Mouse (Mus musculus) fibroblast of lung, adult 2 months (primary cell): ENCODE results near the gene Fam186a.
"Not testable (repeated sequence)": the region's sequence is repeated elsewhere in the genome, so short reads cannot be mapped to it uniquely, and the experiment has no call there.

Experiments used
- DNase-seq: peaks from one replicate; pipeline ENCODE4 v3.0.0-alpha.2; 2011; ENCODE audit warnings: low read depth

The Fam186a gene

DNA sequence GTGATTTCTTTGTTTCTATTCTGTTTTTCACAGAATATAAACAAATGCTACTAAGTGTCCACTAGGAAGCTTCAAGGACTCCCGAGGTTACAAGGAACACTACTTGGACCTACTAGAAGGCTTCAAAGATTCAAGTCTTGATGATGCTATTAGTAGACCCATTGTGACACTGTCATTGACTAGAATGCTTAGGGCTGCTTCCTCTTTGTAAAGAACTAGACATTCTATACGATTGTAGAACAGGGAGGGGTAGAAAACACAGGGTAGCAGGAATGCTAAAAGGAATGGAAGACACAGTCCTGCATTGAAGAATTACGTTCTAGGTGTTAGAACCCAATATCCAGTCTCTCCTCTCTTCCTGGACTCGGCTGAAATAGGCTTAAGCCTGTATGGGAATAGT is at the start of gene Fam186a:
TSS of gene Fam186a (minus strand) at position 101 of the 400 bp plus-strand sequence.
- no peak for DNase-seq

DNA sequence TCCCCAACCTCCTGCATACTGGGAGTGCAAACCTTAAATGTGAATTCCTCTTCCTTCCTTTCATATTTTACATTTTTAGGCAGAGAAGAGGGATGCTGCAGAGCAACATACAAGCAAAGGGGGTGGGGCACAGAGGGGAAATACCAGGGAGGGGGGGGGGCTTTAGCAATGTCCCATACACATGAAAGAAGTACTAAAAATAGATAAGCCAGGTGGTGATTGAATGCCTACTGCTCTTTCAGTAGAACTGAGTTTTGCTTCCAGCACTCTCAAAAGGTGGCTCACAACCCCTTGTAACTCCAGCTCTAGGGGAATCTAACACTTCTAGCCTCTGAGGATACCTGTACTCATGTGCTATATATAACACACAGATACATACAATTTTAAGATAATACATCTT is 39.3 kb upstream of the Fam186a start:
- DNase-seq, result no peak

DNA sequence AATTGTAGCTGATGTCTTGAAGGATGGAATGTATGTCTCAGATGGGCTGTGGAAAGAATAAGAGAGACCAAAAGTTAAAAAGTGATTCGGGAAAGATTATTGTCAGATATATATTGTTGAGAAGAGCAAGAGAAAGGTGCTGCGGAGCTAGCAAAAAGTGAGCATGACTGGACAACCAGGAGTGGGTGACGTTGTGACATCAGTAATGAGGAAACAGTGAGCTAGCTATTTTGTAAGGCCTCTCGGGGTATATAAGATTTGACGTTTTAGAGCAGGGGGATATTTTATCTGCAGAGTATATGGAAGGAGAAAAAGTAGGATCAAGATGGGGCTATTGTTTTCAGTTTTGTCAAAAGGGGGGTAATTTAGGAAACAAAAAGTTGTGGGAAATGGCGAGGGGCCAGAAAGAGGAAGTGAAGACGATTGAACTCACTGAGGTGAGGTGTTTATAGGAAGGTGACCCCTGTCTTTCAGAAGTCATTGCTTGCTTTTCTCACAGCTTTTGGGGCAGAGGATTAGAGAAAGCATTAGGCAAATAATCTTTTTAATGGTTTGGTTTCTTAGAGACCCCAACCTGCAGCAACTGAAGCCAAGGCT is 37.9 kb upstream of the Fam186a start:
- no peak for DNase-seq

DNA sequence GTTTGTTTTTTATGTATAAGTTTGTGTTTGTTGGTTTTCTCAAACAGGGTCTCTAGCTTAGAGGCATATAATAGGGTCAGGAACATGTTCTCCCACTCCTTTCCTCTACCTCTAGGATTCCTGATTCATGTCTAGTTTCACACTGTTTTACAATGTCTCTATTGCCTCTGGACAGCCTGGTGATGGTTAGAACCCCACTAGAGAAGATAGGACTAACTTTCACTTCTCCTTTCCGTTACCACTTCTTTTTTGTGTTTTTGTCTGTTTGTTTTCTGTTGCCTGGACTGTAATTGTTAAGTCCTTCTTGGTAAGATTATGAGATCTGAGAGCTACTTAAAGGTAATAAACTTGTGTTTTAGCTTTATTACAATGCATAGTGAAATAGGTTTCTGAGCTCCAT is 32.5 kb upstream of the Fam186a start:
- DNase-seq, result no peak

DNA sequence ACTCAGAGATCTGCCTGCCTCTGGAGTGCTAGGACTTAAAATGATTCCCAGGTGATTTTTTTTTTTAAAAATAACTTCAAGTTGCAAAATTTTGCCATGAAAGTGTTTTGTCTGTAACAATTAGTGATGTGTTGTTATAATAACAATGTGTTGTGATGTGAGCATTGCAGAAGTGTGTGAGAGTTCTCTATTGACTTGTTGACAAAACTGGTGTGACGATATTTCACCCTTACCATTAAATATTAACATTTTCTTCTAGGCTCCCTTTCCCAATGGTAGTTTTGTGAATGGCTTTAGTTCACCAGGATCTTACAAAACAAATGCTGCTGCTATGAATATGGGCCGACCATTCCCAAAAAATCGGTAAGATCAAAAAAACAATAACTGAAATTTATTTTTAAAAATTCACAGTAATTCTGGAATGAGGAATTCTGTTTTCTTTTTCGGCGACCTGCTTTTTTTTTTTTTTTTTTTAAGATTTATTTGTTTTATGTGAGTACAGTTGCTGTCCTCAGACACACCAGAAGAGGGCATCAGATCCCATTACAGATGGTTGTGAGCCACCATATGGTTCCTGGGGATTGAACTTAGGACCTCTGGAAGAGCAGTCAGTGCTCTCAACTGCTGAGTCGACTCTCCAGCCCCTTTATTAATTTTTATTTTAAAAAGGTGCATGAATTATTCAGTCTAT is 30.4 kb upstream of the Fam186a start:
- no peak for DNase-seq

DNA sequence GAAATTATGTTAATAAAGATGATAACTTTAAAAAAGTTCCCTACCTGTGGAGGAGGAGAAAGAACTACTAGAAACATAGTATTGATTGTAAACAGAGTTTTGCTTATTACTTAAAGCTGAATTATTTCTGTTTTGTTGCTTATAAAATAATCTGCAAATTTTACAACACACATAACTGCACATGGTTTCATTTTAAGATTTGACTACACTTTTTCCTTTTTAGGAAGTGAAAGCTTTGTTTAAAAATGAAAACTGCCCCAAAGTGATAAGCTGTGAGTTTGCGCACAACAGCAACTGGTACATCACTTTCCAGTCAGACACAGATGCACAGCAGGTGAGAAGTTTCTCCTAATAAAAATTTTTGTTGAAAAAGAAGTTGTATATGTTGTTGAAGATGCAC is 26.2 kb upstream of the Fam186a start:
- no peak for DNase-seq

DNA sequence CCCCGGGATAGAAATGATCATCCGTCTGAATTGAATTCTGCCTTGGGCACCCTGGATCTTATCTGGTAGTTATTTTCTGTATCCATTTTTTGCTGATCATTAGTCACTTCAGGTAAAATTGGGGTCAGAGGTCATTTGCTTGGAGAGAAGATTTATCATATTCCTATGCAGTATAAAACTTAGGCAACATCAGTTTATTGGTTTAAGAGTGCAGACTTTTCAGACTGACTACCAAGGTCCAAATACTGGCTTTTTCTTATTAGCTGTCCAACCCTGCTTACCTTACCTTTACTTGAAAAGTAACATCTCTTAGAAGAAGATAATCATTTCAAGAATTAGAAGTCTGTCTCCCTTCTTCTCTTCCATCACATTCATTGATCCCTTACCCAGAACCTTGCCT is 12.9 kb upstream of the Fam186a start:
- DNase-seq, result no peak

DNA sequence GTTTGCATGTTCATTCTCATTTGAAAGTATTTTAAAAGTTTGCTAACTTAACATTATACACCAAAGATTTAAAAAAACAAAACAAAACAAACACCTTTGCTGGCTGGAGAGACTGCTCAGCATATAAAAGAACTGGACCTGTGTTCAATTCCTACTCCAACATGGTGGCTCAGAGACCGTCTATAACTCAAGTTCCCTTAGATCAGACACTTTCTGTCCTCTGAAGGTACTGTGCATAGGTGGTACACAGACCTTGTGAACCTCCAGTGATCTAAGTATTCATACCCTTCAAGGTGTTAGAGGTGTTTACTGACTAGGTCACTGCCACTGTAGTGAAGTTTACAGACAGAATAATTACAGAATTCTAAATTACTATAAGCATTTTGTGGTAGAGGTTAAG is 12.4 kb upstream of the Fam186a start:
- no peak for DNase-seq

DNA sequence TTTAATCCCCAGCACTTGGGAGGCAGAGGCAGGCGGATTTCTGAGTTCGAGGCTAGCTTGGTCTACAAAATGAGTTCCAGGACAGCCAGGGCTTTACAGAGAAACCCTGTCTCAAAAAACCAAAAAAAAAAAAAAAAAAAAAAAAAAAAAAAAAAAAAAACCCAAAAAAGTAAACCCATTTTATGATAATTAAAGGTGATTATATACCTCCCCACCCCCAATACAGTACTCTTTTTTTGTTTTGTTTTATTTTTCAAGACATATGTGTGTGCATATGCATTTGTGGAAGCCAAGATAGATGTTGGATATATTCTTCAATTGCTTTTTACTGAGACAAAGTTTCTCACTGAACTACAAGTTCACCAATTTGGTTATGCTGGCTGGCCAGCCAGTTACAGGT is 9.3 kb upstream of the Fam186a start:
- DNase-seq, result not testable (repeated sequence)

DNA sequence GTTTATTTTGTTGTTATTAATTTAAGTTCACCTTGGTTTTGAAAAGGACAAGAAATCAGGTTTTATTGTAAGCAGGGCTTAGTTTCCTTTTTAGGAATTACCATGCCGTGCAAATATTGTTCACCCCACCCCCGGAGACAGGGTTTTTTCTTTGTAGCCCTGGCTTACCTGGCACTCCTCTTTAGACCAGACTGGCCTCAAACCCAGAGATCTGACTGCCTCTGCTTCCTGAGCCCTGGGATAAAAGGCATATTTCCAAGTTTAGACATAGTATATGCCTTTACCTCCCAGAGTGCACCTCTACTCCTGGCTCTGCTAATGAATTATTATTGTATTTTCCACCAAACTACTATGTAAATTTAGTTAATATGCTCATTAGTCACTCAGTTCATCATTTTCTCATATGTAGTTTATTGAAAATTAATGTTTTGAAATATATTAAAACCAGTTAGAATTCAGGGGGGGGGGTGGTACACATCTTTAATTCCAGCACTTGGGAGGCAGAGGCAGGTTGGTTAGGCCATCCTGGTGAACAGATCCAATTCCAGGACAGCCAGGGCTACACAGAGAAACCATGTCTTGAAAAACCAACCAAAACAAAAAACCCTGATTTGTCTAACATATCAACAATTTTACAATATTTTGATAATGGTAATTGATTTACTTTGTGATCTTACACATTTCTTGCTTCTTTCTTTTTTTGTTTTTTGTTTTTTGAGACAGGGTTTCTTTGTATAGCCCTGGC is 7.8 kb upstream of the Fam186a start:
- DNase-seq, result no peak

DNA sequence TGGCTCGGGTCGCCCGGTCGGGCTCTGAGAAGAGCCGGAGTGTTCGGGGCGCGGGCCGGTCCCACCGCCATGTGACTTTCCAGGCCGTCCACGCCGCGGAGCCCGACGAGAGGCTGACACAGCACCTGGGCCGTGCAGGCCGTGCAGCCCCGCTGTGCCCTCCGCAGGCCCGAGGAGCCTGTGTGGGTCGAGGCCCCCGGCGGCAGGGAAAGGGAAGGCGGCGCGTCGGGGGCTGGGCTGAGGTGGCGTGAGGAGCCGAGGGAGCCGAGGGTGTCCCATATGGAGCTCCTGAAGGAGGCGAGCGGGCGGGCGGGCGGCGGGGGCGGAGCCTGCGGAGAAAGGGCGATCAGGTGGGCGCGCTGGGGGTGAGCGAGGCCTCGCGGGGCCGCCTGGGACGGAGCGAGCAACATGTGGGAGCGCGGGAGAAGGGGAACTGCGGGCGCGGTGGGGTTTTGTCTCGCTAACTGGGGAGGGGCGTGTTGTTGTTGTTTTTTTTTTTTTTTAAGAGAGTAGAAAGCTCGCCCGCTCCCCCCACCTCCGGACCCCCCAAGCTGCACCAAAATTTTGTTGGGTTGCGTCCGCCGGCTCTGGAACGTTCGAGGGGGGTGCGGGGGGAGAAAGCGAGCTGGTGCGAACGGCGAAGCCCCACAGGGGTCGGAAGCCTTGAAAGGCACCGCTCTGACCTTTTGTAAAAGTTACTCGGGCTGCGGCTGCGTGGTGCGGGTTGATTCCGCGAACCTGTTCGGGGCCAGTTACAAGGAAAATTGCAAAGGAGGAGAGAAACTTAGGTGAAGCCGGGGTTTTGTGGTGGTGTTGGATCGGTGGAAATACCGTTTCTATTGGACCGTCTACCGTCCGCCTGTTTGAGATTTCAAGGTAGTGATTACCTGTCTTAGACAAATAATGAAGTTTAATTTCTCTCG is 6.4 kb upstream of the Fam186a start:
- DNase-seq, result peak; percentile 6

DNA sequence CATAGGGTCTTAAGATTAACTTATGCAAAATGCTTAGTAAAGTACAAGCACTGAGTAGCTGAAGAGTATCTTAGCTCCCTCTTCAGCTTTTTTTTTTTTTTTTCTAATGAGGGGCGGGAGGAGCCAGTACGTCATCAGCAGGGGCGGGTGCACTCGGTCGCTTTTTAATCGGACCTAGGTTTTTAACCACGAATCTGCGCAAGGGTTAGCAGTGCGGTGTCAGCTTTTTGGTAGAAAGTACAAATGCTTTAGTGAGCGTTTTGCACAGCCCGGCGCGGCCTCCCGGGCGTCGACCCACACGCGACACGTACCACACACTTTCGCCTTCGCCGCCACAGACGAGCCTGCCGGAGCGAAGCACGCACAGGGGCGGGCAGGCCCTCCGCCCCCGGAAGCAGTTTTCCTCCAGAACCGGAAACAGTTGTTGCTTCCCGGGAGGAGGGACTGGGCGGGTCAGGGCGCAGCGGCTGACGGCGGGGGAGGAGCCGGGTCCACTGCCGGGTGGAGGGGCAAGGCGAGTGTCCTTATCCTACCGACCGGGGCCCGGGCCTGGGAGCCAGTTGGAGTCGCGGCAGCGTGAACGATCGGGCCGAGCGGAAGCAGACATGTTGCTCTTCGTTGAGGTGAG is 5.6 kb upstream of the Fam186a start:
- peak; percentile 87 for DNase-seq

DNA sequence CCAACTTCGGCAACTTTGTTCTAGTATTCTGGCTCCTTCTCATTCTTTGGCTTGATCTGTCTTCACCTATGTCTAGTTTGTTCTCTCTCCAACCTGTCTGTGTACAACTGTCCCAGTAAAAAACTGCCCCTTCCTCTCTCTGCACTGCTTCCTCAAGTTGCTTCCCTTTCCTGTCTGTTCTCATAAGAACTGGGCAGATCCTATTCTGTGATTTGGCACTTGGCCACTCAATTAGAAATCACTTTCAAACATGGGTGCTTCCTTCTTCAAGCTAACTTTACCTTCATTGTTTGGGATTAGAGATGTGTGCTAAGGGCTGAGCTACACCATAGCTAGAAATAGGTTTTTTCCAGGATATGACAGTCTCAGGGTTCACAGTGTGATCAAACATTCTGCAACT is 3.7 kb upstream of the Fam186a start:
- DNase-seq, result no peak

DNA sequence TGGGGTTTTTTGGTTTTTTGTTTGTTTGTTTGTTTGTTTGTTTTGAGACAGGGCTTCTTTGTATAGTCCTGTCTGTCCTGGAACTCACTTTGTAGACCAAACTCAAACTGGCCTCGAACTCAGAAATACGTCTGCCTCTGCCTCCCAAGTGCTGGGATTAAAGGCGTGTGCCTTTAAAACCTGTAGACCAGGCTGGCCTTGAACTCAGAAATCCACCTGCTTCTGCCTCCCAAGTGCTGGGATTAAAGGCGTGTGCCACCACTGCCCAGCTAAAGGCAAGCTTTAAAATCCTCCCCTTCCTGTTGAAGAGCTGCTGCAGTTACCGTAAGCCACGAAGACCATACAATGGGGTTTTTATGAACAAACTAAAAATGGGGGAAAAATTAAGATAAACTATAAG is 2.9 kb upstream of the Fam186a start, which contains the start of gene Larp4:
TSS of gene Larp4 (plus strand) at position 301 of the 400 bp plus-strand sequence.
- not testable (repeated sequence) for DNase-seq

DNA sequence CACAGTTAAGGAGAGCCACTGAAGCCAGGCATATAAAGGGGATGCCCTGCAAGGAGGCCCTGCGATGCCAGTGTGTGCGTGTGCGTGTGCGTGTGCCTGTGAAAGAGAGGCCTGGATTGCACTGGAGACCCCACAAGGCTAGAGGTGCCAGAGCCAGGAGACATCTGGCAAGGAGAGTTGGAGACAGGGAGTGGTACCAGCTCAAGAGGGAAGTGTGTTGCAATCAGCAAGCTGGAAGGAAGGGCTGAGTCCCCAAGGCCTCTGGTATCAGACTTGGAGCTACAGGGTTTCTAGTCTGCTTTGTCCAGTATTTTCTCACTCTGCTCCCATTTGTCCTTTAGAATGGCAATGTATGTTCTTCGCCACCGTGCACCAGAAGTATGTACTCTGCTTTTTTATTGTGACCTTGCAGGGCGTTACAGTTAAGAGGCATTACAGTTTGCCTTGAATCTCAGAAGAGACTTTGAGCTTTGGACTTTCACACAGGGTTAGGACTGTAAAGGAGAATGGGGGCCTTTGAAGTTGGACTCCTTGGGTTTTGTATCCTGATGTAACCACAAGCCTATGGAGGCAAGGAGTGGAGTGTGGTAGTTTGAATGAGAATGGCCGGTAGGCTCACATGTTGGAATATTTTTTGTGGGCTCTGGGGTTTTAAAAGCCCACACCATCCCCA is 1.6 kb downstream of the Fam186a start:
- DNase-seq, result peak; percentile 44

DNA sequence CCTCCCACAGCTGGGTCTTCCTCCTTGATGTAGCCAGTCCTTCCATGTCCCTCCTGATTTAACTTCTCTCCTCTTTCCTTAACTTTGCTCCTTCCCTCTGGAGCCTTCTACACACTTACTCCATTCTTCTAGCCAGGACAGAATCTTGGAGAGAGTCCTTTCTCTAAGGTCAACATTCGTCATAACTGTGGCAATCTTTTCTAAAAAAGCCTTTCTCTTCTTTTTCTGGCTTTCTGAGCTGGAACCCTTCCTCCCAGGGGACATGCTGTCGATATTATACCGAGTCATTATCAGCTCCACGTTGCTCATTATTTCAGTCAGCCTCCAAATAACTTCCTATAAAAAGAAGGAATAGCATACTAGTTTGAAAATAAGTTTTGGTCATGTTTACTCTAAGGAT is 11.5 kb downstream of the Fam186a start:
- DNase-seq, result no peak

DNA sequence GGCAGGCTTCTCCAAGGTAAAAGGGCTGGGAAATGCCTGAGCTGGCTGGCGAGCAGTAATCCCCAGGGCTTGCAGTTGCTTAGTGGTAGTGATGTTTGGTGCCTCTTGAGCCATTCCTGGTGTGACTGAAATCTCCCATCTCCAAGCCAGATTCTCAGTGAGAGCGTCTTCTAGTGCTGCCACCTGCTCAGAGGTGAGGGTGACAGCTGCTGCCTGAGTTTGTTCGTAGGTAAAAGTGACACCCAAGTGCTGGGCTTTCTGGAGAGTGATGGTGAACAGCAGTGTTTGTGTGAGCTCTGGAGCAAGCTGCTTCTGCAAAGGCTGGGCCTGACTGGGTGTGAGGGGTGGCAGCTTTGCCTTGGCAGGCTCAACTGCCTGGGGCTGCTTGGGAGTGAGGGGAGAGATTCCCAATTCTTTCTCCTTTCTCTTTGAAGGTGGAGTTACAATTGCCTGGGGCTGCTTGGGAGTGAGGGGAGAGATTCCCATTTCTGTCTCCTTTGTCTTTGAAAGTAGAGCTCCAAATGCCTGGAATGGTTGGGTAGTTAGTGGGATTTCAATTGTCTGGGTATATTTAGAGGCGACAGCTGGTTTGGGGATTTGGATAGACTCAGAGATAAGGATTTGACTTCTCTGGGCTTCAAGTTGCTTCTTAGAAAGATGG is 25.8 kb downstream of the Fam186a start:
- no peak for DNase-seq

DNA sequence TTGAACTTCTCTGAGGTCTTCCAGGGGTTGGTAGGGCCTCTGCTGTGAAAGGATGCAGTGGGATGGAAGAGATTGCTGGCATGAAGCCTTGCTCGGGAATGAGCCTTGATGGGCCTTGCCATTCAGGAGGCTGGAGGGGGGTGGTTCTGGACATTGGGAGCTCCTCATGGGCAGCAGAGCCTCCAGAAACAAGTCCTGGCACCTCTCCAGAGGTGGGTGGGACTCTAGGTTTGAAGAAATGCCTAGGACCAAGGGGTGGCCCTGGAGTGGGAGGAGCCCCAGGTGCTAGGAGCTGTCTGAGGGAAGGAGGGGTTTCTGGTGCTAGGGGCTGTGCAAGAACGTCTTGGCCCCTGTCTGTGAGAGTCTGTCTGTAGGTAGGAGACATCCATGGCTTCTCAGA is 26.4 kb downstream of the Fam186a start:
- DNase-seq, result no peak

DNA sequence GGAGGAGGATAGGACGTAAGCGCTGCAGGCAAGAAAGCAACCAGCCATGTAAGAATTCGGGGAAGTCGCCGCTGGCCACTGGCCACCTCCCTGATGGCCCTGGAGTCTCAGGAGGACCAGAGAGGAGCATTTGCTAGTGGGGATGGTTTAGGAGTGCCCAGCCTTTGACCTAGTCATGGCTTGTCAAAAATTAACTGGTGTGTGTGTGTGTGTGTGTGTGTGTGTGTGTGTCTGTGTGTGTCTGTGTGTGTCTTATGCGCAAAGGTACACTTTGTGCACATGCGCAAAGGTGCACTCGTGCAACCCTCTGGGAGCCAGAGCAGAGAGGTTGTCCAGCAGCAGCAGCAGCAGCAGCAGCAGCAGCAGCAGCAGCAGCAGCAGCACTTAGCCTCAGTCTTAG is 29.0 kb downstream of the Fam186a start:
- DNase-seq, result no peak

DNA sequence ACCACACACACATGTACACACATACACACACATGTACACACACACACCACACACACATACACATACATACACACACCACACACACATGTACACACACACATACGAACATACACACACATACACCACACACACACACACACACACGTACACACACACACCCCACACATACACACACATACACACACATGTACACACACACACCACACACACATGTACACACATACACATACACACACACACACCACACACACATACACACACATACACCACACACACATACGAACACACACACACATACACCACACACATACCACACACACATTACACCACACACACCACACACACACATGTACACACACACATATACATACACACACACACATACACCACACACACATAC is 30.2 kb downstream of the Fam186a start:
- DNase-seq, result no peak

DNA sequence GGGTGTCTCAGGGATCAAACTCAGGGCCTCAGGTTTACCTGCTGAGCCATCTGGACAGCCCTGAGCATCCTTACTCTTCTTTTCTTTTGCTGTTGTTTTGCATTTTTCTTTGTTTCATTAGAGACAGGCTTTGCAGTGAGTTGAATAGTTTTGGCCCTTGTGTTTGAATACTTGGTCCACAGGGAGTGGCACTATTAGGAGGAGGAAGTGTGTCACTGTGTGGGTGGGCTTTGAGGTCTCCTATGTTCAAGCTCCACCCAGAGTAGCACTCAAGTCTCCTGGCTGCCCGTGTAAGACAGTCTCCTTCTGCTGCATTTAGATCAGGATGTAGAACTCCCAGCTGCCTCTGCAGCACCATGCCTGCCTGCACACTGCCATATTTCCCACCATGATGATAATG is 32.4 kb downstream of the Fam186a start:
- no peak for DNase-seq
